Mouse (Mus musculus) thymus, adult 2 months (tissue): ENCODE measurements around the gene Mid1.

Source experiments
- CTCF ChIP-seq: fragments of 200-500 bp; IDR thresholded peaks from 2 replicates; pipeline ENCODE4 v1.5.1; 2012; ENCODE audit warnings: mild to moderate bottlenecking, control low read depth, low read length, moderate library complexity, borderline replicate concordance; ENCODE audit not compliant: control insufficient read depth, poor library complexity, insufficient read depth; ENCODE audit errors: extremely low read depth
- POLR2A ChIP-seq: fragments of 200-500 bp; IDR thresholded peaks from 2 replicates; pipeline ENCODE4 v1.6.1; 2012; ENCODE audit warnings: mild to moderate bottlenecking, low read length, control low read depth, moderate library complexity; ENCODE audit not compliant: control insufficient read depth, poor library complexity, insufficient read depth; ENCODE audit errors: extremely low read depth

DNA sequence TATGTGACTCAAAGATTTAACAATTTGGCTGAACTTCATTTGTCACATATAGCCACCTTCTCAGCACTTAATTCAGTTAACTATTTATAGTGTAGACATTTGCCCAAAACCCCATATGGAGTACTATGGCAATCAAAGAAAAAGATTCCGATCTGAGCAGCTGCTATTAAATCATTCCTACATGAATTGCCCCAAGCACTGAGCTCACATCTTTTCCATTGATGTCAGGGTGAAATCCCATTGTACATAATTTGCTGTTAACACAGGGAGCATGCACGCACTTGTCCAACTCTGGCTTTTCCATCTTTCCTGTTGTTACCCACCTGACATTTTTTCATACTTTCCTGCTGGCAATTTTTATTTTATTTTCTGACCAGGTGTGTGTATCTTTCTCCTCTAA, 237.5 kb downstream of the Mid1 start:
- TF ChIP-seq CTCF (no peak), POLR2A (no peak)
